ENCODE assay signal across 26 mouse cellular contexts in the genomic region with DNA sequence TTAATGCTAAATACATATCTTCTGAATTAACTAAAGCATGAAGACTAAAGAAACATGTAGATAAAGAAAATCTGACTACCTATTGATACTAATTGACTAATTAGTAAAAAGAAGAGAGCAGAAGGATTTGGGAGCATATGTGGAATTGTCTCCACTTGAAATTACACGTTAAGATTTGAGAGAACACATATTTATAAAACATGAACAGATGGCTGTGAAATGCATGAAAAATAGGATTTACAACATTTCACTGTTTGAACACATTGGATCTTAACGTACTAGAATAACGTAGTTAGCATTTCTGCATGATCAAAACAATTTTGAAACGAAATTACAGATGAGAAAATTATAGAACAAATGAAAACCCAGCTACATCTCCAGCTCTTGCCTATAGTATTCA.
"Had no signal": no experiment of that assay in that cellular context is flagged by ENCODE, and none has a peak within 500 bp of the region (broad histone marks: within the 10 kb centered on the region; RNA-seq: fewer than 3 reads in every experiment).

No protein-coding gene starts in this region.

- ATAC-seq: hindbrain, embryonic 16.5 days; inflammation-experienced regulatory T-cells, adult 6 months; intestine, embryonic 15.5 days; intestine, postnatal 0 days; liver, embryonic 12.5 days had no signal

- H3K27me3 ChIP-seq: heart, embryonic 12.5 days; hindbrain, embryonic 12.5 days; intestine, embryonic 15.5 days; limb, embryonic 13.5 days; limb, embryonic 15.5 days; liver, embryonic 12.5 days had no signal

- H3K4me1 ChIP-seq: heart, embryonic 10.5 days; heart, embryonic 12.5 days; hindbrain, embryonic 10.5 days; hindbrain, embryonic 12.5 days; intestine, embryonic 15.5 days; limb, embryonic 13.5 days; limb, embryonic 15.5 days; liver, embryonic 12.5 days had no signal

- H3K9ac ChIP-seq: heart, embryonic 12.5 days; hindbrain, embryonic 12.5 days; hindbrain, embryonic 14.5 days; intestine, embryonic 15.5 days; limb, embryonic 13.5 days; limb, embryonic 15.5 days; liver, embryonic 12.5 days; liver, embryonic 14.5 days had no signal

- DNase-seq: gastrocnemius, postnatal 14 days; gastrocnemius, postnatal 36 days; heart, adult 11 months; heart, postnatal 10 days; heart, postnatal 4 days; kidney, adult 18-20 months; kidney, adult 8-10 months; kidney, postnatal 14 days; kidney, postnatal 36 days; layer of hippocampus, adult 9-11 months; layer of hippocampus, postnatal 36 days; left cerebral cortex, postnatal 4 days had no signal

- H3K4me2 ChIP-seq: heart, embryonic 12.5 days; hindbrain, embryonic 12.5 days; hindbrain, embryonic 14.5 days; intestine, embryonic 15.5 days; limb, embryonic 13.5 days; limb, embryonic 15.5 days; liver, embryonic 12.5 days had no signal

- H3K27ac ChIP-seq: heart, embryonic 10.5 days; hindbrain, embryonic 10.5 days; hindbrain, embryonic 12.5 days; hindbrain, embryonic 14.5 days; intestine, embryonic 15.5 days; kidney, postnatal 0 days; limb, embryonic 13.5 days; limb, embryonic 15.5 days; liver, embryonic 12.5 days; liver, embryonic 14.5 days had no signal

- H3K4me3 ChIP-seq: heart, embryonic 10.5 days; heart, embryonic 12.5 days; hindbrain, embryonic 10.5 days; hindbrain, embryonic 12.5 days; intestine, embryonic 15.5 days; limb, embryonic 13.5 days; limb, embryonic 15.5 days; liver, embryonic 12.5 days had no signal

- H3K9me3 ChIP-seq: heart, embryonic 10.5 days; heart, embryonic 12.5 days; hindbrain, embryonic 10.5 days; hindbrain, embryonic 12.5 days; intestine, embryonic 15.5 days; limb, embryonic 13.5 days; limb, embryonic 15.5 days; liver, embryonic 12.5 days had no signal

- H3K36me3 ChIP-seq: heart, embryonic 10.5 days; heart, embryonic 12.5 days; hindbrain, embryonic 10.5 days; hindbrain, embryonic 12.5 days; intestine, embryonic 15.5 days; limb, embryonic 13.5 days; limb, embryonic 15.5 days; liver, embryonic 12.5 days had no signal
